Mouse (Mus musculus) brain, embryonic 14.5 days (tissue): ENCODE measurements around the gene Ttbk2. TPM values are rescaled to one million over a fixed set of nuclear protein-coding genes. Genes with fewer than 3 reads are reported as not detected.

Experiments
- DNase-seq: peaks from one replicate; pipeline ENCODE4 v3.0.0-alpha.2; 2011; ENCODE audit warnings: low read depth
- CTCF ChIP-seq: fragments of 200-500 bp; IDR thresholded peaks from 2 replicates; pipeline ENCODE4 v1.5.1; 2012; ENCODE audit warnings: inconsistent platforms, mild to moderate bottlenecking, moderate library complexity, borderline replicate concordance; ENCODE audit not compliant: insufficient read depth, insufficient read length; ENCODE audit errors: extremely low read depth
- POLR2A ChIP-seq: fragments of 200-500 bp; IDR thresholded peaks from 2 replicates; pipeline ENCODE4 v1.6.1; 2012; ENCODE audit warnings: mild to moderate bottlenecking, inconsistent platforms, borderline replicate concordance; ENCODE audit not compliant: poor library complexity, insufficient read depth, insufficient read length, severe bottlenecking; ENCODE audit errors: extremely low read depth
- polyA plus RNA-seq: library from polyadenylated mRNA; depleted of rRNA; stranded (reverse); fragments of >200 nt; gene quantifications from 2 replicates; pipeline ENCODE4 v1.2.3, GENCODE M21; 2012

Gene Ttbk2
- polyA plus RNA-seq, 1 experiment = 25.1 TPM

DNA sequence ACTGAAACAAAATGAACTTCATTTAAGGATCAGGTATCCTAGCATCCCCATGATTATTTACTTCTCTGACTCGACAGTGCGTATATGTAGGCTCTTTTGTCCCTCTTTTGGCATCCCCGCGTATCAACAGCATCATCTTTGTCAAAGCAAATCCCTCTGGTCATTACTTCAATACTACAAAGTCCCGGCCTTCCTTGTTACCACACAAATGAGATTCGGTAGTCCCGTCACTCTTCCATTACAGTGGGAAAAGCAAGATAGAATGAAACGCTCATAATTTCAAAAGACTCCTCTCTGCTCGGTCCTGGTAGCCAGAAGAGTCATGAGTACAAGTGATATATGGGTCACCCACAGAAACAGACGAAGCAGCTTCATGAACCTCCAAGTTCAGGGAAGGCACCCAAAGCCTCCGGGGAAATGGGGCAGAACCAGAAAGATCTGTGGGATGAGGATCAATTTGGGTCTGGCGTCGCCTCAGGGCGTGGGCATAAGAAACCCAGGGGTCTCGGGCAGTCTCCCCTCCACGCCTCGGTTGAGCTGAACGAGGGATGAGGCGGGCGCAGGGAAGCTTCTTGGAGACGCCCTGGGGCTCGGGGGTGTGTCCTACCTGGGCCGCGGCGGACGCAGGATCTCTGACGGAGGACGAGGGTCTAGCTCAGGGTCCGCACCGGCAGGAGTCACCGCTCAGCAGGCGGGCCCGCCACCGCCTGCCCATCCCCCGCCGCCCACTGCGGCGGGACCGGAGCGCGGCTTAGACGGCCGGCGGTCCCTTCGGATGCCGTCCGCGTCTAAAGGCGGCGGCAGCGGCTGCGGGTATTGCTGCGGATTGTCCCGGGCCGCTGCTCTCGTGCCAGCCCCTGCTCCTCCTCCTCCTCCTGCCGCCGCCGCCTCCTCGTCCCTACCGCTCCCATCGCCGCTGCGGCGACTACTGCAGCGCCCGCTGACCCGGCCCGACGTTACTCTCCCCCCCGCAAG, 668 bp downstream of the Ttbk2 start, which contains the start of gene Cdan1:
Cdan1 (minus strand) TSS at position 680 of the 975 bp plus-strand sequence.
- TF ChIP-seq POLR2A (peak; percentile 83), CTCF (no peak)
- peak; percentile 64 for DNase-seq

DNA sequence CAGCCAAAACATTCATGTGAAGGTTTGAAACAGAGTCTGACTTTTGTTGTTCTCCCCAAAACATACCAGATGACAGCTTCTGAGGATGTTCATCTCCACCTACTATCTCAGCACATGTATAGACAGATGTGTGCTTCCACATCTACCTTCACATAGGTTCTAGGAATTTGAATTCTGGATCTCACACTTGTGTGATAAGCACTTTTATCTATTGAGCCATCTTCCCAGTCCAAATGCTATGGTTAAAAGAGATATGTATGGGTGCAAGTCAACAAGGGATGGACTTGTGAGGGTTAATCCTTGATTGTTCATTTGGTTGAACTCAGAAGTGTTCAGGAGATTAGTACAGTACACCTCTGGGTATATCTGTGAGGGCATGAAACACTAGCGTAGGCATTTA, 5.1 kb downstream of the Ttbk2 start:
- TF ChIP-seq CTCF = no peak
- TF ChIP-seq POLR2A = no peak
- DNase-seq = no peak

DNA sequence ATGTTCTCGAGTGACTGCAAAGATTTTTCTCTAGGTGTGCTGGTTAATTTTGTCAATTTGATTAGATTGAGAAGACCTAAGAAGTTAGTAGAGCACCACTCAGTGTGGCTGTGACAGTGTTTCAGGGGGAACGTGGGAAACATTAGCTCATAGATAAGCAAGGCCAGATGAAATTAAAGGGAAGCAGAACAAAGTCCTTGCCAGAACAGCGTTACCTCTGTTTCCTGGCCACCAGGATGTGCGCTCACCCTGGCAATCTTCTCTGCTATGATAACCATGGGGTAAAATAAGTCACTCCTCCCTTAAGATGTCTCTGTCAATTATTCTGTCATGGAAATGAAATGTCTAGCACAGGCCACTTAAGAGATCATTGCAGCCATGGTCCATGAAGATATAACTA, 6.4 kb downstream of the Ttbk2 start:
- DNase-seq = no peak
- TF ChIP-seq CTCF (no peak), POLR2A (no peak)

DNA sequence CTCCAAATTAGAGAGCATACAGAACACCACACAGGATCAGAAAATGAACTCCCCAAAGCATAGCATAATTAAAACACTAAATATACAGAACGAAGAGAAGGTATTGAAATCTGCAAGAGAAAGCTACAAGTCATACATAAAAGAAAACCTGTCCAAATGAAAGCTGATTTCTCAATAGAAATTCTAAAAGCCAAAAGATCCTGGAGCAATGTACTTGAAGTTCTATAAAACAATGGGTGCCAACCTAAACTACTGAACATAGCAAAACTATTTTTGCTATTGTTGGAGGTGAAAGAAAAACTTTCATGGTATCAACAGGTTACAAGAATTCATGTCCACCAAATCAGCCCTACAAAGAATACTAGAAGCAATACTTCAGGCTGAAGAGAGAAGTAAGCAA, 9.2 kb downstream of the Ttbk2 start:
- DNase-seq = no peak
- TF ChIP-seq CTCF = no peak
- no peak for TF ChIP-seq POLR2A

DNA sequence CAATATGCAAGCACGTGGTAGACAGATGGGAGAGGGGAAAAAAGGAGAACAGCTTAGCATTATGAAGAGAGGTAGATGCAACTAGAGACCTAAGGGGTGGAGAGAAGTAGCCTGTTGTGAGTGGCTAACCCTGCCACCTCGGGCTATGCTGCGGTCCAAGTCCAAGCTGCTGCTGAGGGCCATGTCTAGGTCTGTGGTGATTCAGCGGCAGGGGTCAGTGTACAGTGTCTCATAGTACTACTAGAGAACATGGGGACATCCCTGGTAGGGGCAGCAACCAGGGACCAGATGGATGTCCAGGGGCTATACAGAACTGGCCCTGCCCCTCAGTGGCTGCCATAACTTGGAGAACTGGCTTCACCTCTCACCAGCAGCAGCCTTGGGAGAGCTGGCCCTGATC, 15.2 kb downstream of the Ttbk2 start:
- TF ChIP-seq CTCF (no peak), POLR2A (no peak)
- DNase-seq = no peak

DNA sequence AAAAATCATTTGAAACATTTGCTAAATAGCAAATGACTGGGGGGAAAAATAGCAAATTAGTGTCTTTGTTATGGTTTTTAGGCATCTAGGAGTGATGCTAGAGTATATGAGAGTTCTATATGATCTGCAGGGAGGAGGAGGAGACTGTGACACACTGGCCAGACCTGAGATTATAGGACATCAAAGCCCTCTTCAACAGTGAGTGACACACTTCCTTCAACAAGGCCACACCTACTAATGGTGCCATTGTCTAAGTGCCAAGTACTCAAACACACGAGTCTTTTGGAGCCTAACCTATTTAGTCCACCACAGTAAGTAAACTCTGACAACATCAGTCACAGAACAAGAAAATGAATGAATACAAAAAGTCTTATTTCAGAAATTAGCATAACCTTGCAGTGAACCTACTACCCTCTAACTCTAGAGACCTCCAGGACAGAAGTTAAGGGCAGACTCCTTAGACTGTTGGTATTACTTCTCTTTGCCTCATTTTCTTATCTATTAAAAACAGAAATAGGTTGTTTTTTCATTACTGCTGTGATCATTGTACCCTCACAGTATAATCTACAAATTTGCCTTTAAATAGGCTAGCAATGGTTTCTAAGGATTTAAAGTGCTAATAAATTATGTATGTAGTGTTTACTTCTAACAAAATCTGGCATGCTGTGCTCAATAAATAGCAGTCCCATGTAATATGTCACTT, 23.3 kb downstream of the Ttbk2 start:
- DNase-seq = peak; percentile 1
- TF ChIP-seq POLR2A = no peak
- TF ChIP-seq CTCF = no peak

DNA sequence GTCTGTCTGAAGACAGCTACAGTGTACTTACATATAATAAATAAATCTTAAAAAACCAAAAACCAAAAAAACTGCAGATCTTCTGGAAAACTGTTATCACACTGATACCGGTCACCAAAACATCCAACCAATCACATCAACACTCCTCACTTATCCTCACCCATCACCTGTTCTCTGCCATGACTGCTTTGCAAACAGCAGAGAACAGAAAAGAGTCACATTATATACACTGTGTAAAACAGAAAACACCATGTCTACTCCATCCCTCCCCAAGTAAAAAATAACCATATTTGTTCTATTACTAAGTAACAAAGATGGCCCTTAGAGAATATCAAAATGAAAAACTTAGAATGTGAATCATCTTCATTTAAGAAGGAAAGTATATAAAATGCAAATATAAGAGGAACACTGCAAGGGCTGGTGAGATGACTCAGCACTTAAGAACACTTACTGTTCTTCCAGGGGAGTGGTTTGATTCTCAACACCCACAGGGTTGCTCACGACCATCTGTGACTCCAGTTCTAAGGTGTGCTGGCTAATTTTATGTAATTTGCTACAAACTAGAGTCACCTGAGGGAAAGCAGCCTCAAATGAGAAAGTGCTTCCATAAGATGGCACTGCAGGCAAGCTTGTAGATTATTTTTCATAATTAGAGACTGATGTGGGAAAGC, 80.0 kb downstream of the Ttbk2 start:
- TF ChIP-seq CTCF (no peak), POLR2A (no peak)
- DNase-seq = no peak

DNA sequence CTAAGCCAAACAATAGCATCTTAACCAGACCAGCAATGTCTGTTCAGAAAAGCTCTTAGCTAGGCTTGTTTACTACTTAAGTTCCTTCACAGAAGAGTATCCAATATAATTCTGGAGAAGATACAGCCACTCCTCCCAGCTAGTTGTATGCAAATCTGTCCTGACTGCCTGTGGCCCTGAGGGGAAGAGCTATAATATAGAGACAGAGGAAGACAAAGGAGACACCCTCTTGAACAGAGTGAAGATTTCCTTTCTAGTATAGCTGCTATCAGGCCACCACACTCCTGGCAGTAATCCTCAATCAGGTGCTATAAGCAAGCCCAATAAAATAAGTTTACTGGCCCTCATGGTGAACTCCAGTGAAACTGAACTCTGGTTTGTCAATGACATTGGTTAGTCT, 88.5 kb downstream of the Ttbk2 start:
- DNase-seq = no peak
- no peak for TF ChIP-seq POLR2A
- TF ChIP-seq CTCF = no peak

DNA sequence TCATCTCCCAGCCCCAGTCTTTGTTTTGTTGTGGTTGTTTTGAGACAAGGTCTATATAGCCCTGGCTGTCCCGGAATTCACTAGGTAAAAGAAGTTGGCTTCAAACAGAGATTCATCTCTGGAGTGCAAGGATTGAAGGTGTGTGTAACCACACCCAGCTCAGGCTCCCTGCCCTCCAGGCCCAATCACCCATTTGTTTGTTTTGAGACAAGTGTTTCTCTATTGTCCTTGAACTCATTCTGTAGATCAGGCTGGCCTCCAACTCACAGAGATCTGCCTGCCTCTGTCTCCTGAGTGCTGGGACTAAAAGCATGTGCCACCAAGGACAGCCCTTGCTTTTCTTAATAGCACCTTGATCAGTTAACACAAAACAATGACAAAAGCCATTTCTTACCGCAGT, 102.4 kb downstream of the Ttbk2 start:
- no peak for DNase-seq

DNA sequence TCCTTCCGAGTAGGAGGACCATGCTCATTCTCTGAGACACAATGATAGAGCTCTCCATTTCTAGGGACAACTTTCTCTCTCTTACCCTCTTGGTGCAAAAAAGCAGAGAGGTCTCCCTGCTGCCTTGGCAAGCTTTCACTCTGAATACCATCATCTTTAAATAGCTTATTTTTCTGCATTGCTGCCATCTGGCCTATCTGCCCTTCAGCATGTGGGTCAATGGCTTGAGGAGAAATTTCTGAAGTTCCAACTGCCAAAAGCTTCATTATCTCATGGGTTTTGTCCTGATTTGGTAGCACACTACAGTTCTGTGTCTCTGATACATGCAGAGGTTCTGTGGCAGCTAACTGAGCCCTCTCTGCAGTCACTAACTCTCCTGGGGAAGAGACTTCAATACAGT, 104.9 kb downstream of the Ttbk2 start:
- DNase-seq = no peak
- TF ChIP-seq CTCF = no peak
- TF ChIP-seq POLR2A = no peak

More for the DNA sequence above, 102.4 kb downstream of the Ttbk2 start:
- no peak for TF ChIP-seq CTCF

DNA sequence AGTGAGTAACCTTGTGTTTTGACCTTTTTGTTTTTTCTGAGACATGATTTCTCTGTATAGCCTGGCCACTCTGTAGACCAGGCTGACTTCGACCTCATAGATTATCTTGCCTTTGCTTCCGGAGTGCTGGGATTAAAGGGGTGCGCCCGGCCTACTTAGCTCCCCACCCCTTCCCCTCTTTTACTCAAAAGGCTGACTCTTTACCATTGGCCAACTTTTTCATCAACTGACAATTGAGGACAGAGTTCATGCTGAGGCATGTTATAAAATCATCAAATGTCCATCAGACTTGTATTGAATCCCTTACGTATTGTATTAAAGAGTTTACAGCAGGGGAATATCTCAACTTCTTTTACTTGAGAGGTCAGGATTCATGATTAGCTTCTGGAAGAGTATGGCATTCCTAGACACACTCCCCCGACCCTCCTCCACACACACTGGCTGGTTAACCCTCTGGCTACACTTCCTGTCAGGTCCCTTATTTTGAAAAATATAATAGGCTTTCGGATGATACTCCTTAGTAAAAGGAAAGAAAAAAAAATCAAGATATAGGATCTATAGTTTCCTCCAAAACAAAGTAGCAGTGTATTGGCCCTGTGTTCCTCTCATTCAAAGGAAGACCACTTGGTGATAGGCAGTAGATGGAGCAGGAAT, 118.4 kb downstream of the Ttbk2 start:
- TF ChIP-seq CTCF = no peak
- no peak for TF ChIP-seq POLR2A
- no peak for DNase-seq
